Mouse (Mus musculus) erythroid progenitor cell, adult 5-6 weeks (primary cell): Measurements from ENCODE around the gene Spata33. TPM values are rescaled to one million over a fixed set of nuclear protein-coding genes. Genes with fewer than 3 reads are reported as not detected.
"Not testable (repeated sequence)": the region's sequence is repeated elsewhere in the genome, so short reads cannot be mapped to it uniquely, and the experiment has no call there.

Experiments used
- ATAC-seq: replicated peaks from 2 replicates; pipeline ENCODE4 v1.8.0; 2016; ENCODE audit warnings: moderate number of reproducible peaks, mild to moderate bottlenecking, moderate TSS enrichment, inconsistent platforms; ENCODE audit not compliant: poor library complexity, low FRiP score, severe bottlenecking
- total RNA-seq, 2 experiments: library from RNA; stranded (forward) in 1 of 2; stranded (reverse) in 1 of 2; fragments of 150-400 nt in 1 of 2; fragments of 186-747, 209-891 nt in 1 of 2; gene quantifications; 2 replicates each; pipeline versions ENCODE4 v1.2.3 to v1.2.4; 2015 to 2017; ENCODE audit warnings: low replicate concordance in 2 of 2

The Spata33 gene
- total RNA-seq, 2 experiments from 2014 or later, result 2.3 TPM; not detected in 1

DNA sequence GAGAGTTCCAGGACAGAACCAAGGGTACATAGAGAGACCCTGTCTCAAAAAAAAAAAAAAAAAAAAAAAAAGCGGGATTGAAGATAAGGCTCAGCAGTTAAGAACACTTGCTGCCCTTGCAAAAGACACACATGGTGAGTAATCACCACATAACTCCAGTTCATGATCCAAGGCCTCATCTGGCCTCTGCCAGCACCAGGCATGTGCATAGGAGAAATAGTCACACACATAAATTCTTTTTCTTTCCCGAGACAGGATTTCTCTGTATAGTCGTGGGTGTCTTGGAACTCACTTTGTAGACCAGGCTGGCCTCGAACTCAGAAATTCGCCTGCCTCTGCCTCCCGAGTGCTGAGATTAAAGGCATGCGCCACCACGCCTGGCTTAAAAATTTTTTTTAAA is 45.0 kb downstream of the Spata33 start:
- not testable (repeated sequence) for ATAC-seq

GRCm38 (mm10) chr8:123267926-123268656 is 55.5 kb downstream of the Spata33 start:
- ATAC-seq, result no peak

DNA sequence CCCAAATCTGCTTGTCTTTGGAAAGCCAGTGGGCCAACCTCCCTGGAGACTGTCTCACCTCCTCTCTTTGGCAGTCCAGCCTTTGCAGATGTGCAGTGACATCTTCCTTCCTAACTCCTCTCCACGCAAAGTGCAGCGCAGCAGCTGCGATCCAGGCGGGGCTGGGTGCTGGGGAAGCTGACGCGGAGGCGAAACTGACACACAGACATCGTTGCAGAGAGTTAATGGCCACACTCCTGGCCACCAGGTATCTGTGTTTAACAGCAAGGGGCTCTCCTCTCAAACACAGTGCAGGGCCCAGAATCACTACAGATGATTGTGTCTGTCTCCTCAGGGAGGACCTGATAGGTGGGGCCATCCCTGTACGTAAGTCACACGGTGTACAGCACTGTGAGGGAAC is 58.5 kb downstream of the Spata33 start:
- no peak for ATAC-seq

Other genes starting within 250 kb of the Spata33 start
- 81.8 and 106 TPM in 2 replicates for gene Ankrd11, start 170.6 kb upstream of the Spata33 start, total RNA-seq (2015; ENCODE audit: low replicate concordance)
- 126 and 174 TPM in 2 replicates for gene Ankrd11, start 170.6 kb upstream of the Spata33 start, total RNA-seq (2017; ENCODE audit: low replicate concordance)
- 63.4 and 71.7 TPM in 2 replicates for gene Spg7, start 149.9 kb upstream of the Spata33 start, total RNA-seq (2015; ENCODE audit: low replicate concordance)
- 50.3 and 65.2 TPM in 2 replicates for gene Spg7, start 149.9 kb upstream of the Spata33 start, total RNA-seq (2017; ENCODE audit: low replicate concordance)
- gene Rpl13, start 110.5 kb upstream of the Spata33 start, total RNA-seq (2015; ENCODE audit: low replicate concordance), result 320 and 376 TPM in 2 replicates
- gene Rpl13, start 110.5 kb upstream of the Spata33 start, total RNA-seq (2017; ENCODE audit: low replicate concordance), result 611 and 691 TPM in 2 replicates
- not detected in 2 replicates for gene Cpne7, start 95.5 kb upstream of the Spata33 start, total RNA-seq (2015; ENCODE audit: low replicate concordance)
- gene Cpne7, start 95.5 kb upstream of the Spata33 start, total RNA-seq (2017; ENCODE audit: low replicate concordance), result not detected in 2 replicates
- not detected in 2 replicates for gene Sult5a1, start 54.5 kb upstream of the Spata33 start, total RNA-seq (2015; ENCODE audit: low replicate concordance)
- not detected in 2 replicates for gene Sult5a1, start 54.5 kb upstream of the Spata33 start, total RNA-seq (2017; ENCODE audit: low replicate concordance)
- 0.84 and 2.2 TPM in 2 replicates for gene Dpep1, start 26.6 kb upstream of the Spata33 start, total RNA-seq (2015; ENCODE audit: low replicate concordance)
- gene Dpep1, start 26.6 kb upstream of the Spata33 start, total RNA-seq (2017; ENCODE audit: low replicate concordance), result 0.39 TPM in 1 of 2 replicates, not detected in the other
- 20.1 and 49.0 TPM in 2 replicates for gene Chmp1a, start 69 bp upstream of the Spata33 start, total RNA-seq (2015; ENCODE audit: low replicate concordance)
- 19.7 and 25.7 TPM in 2 replicates for gene Chmp1a, start 69 bp upstream of the Spata33 start, total RNA-seq (2017; ENCODE audit: low replicate concordance)
- 3.2 and 9.2 TPM in 2 replicates for gene Cdk10, start 12.0 kb downstream of the Spata33 start, total RNA-seq (2015; ENCODE audit: low replicate concordance)
- gene Cdk10, start 12.0 kb downstream of the Spata33 start, total RNA-seq (2017; ENCODE audit: low replicate concordance), result 5.3 and 9.1 TPM in 2 replicates
- gene Spata2l, start 23.4 kb downstream of the Spata33 start, total RNA-seq (2015; ENCODE audit: low replicate concordance), result 0.42 and 0.72 TPM in 2 replicates
- gene Spata2l, start 23.4 kb downstream of the Spata33 start, total RNA-seq (2017; ENCODE audit: low replicate concordance), result 1.7 TPM in 1 of 2 replicates, not detected in the other
- 3.6 and 13.8 TPM in 2 replicates for gene Zfp276, start 41.4 kb downstream of the Spata33 start, total RNA-seq (2015; ENCODE audit: low replicate concordance)
- 5.6 and 8.0 TPM in 2 replicates for gene Zfp276, start 41.4 kb downstream of the Spata33 start, total RNA-seq (2017; ENCODE audit: low replicate concordance)
- 4.7 and 11.3 TPM in 2 replicates for gene Vps9d1, start 41.5 kb downstream of the Spata33 start, total RNA-seq (2015; ENCODE audit: low replicate concordance)
- gene Vps9d1, start 41.5 kb downstream of the Spata33 start, total RNA-seq (2017; ENCODE audit: low replicate concordance), result 9.2 and 16.8 TPM in 2 replicates
- gene Fanca, start 105.7 kb downstream of the Spata33 start, total RNA-seq (2015; ENCODE audit: low replicate concordance), result 47.9 and 75.0 TPM in 2 replicates
- gene Fanca, start 105.7 kb downstream of the Spata33 start, total RNA-seq (2017; ENCODE audit: low replicate concordance), result 31.5 and 34.1 TPM in 2 replicates
- not detected in 2 replicates for gene Spire2, start 119.9 kb downstream of the Spata33 start, total RNA-seq (2015; ENCODE audit: low replicate concordance)
- not detected in 2 replicates for gene Spire2, start 119.9 kb downstream of the Spata33 start, total RNA-seq (2017; ENCODE audit: low replicate concordance)
- 36.4 and 48.6 TPM in 2 replicates for gene Tcf25, start 160.9 kb downstream of the Spata33 start, total RNA-seq (2015; ENCODE audit: low replicate concordance)
- gene Tcf25, start 160.9 kb downstream of the Spata33 start, total RNA-seq (2017; ENCODE audit: low replicate concordance), result 27.2 and 70.3 TPM in 2 replicates
- not detected in 2 replicates for gene Mc1r, start 194.3 kb downstream of the Spata33 start, total RNA-seq (2015; ENCODE audit: low replicate concordance)
- not detected in 2 replicates for gene Mc1r, start 194.3 kb downstream of the Spata33 start, total RNA-seq (2017; ENCODE audit: low replicate concordance)
- not detected in 2 replicates for gene Tubb3, start 198.6 kb downstream of the Spata33 start, total RNA-seq (2015; ENCODE audit: low replicate concordance)
- not detected in 2 replicates for gene Tubb3, start 198.6 kb downstream of the Spata33 start, total RNA-seq (2017; ENCODE audit: low replicate concordance)
- 8.8 and 15.1 TPM in 2 replicates for gene Def8, start 210.7 kb downstream of the Spata33 start, total RNA-seq (2015; ENCODE audit: low replicate concordance)
- 3.5 and 8.9 TPM in 2 replicates for gene Def8, start 210.7 kb downstream of the Spata33 start, total RNA-seq (2017; ENCODE audit: low replicate concordance)